Mouse (Mus musculus): ENCODE results near the gene Plvap.

The Plvap gene

DNA sequence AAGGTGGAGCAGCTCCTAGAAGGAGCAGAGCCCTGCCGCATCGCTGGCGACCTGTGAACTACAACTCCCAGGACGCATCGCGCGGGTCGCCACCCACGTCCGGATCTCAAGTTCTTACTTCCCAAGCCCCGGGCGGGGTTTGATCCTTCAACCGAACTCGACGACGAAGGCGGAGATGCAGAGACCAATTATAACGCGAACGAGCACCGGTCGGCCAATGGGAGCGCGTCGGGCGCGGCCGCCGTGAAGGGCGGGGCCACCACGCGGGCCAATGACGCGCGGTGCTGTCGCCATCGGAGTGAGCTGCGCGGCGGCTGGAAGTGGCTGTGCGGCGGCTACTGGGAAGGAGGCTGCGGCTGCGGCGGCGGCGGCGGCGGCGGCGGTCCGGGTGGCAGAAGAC is 42.6 kb downstream of the Plvap start, which contains the start of gene Dda1:
Dda1 (plus strand) TSS at position 284 of the 400 bp plus-strand sequence.
- peak; percentile 99 for DNase-seq (ENCODE audit: inconsistent age in 2 of 2, low spot score in 1 of 2)

DNA sequence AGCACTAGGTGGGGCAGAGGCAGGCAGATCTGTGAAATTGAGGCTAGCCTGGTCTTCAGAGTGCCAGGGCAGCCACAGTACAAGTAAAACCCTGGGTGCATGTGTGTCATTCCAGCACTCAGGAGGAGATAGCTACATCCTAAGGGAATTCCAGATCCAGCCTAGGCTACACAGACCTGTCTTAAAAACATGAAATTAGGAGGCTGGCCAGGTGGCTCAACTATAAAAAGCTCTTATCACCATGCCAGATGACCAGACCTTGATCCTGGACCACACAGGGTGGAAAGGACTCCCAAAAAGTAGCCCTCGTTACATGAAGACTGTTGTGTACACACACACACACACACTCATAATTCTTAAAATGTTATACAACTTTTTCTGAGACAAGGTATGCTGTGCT is 43.6 kb downstream of the Plvap start:
- DNase-seq (ENCODE audit: inconsistent age in 2 of 2, low spot score in 1 of 2): peak in 1 of 2 experiments; percentile 30

DNA sequence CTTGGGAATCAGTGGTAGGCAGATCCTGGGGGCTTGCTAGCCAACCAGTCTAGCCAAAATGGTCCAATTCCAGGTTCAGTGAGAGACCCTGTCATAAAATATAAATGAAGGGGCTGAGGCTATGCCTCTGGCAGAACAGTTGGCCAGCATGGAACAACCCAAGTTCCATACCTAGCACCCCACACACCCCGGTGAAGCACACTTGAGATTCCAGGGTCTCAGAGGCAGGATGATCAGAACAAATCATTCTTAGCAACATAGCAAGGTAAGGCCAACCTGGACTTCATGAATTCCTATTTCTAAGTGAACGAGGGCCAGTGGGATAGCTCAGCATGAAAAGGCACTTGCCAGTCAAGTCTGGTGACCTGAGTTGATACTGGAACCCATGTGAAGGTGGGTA is 44.4 kb downstream of the Plvap start:
- peak in 1 of 2 experiments; percentile 31 for DNase-seq (ENCODE audit: inconsistent age in 2 of 2, low spot score in 1 of 2)

DNA sequence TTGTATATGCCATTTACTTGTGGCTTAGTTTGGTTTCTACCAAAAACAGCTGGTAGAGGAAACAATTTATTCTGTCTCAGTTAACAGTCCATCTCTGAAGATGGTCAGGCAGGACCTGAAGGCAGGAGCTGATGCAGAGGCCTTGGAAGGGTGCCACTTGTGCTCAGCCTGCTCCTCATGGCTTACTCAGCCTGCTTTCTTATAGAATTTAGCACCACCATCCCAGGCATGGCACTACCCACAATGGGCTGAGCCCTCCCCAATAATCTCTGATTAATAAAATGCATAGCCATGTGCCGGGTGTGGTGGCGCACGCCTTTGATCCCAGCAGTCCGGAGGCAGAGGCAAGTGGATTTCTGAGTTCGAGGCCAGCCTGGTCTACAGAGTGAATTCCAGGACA is 45.4 kb downstream of the Plvap start:
- DNase-seq (ENCODE audit: inconsistent age in 2 of 2, low spot score in 1 of 2): peak in 1 of 2 experiments; percentile 33

DNA sequence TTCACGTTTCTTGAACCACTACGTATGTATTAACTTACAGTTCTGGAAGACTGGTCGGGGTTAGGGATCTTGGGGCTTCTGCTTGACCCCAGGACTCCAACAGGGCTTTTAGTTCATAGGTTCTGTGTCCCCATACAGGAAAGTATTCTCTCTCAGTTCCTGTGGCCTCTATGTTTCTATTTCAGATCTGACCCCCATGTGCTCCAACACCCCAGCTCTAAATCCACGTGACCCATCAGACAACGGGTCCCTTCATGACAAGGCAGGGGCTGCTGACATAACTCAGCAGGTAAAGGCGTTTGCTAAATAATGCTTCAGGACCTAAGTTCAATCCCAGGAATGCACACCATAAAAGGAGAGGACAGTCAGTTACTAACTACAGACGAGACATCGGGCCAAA is 45.8 kb downstream of the Plvap start:
- no peak for DNase-seq (ENCODE audit: inconsistent age in 2 of 2, low spot score in 1 of 2)

DNA sequence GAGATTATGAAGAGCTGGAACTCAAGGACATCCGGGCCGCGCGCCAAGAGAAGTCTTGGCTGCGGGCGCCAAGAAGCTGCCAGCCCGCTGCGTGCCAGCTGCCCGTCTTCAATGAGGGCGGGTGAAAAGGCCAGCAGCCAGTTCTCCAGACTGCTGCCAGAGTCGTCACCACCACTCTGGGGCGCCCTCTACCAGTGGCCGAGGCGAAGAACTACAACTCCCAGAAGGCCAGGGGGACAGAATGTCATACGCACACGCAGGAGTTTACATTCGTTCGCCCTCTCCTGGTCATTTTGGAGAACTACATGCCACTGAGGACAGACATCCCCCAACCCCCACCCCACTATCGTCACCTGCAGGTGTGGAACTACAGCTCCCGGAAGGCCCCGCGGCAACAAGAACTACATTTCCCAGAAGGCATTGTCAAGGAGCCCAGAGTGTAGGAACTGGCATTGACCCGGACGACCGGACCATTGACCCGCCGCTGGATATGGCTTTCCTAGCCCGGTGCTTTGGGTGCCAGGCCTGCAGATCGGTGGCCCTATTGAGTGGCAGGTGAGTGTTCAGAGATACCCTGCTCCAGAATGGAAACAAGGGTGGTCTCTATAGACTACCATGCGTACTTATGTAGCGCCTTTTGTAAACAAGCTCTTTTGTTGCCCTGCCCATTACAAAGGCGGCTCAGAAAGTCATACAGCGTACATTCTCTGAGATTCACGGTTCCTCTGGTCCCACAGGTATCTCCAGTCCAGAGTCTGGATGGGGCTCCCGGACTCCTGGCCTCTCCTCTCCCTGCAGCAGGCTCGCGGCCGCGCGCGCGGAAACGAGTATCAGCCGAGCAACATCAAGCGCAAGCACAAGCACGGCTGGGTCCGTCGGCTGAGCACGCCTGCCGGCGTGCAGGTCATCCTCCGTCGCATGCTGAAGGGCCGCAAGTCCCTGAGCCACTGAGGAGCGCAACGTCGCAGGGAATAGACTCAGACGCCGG is 46.7 kb downstream of the Plvap start, which contains the start of gene Mrpl34:
Mrpl34 (plus strand) TSS at position 447 of the 988 bp plus-strand sequence.
- peak; percentile 99 to 100 for DNase-seq (ENCODE audit: inconsistent age in 2 of 2, low spot score in 1 of 2)

DNA sequence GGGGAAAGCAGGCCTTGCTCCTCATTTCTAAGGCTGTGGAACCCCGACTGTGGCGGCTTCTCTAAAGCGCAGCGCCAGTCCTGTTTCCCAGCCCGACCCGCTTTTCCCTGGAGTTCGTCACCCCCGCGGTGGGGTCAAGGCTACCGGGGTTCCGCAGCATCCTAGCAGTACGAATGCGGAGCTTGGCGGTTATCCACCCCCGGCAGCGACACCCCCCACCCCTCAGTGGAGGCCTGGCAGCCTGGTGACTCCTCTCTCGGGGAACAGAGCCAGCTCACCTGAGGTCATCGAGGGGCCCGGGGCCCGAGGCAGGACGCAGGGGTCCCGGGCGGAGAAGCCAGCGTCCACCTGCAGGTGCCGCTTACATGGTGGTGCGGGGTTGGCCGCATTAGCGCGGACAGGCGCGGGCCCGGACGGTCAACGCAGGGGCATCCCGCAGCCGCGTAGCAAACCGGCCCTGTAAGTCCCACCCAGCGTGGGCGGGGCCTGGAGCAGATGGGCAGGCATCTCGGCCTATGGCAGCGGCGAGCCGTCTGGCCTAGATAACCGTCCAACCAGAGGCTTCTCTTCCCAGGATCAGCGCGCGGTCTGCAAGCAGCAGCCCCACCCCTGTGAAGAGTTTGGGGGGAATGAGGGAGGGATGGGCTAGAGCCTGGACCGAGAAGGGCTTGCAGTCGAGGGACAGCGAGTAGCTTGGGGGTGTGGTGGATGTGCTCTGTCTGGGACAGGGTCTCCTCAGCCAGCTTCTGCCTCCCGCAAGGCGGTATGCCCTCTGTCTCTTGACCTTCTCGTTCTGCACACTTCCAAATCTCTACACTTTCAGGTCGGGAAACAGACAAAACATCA is 48.1 kb downstream of the Plvap start, which contains the start of gene Abhd8:
Abhd8 (minus strand) TSS at position 468 of the 846 bp plus-strand sequence.
- DNase-seq (ENCODE audit: inconsistent age in 2 of 2, low spot score in 1 of 2): peak; percentile 98 to 99

DNA sequence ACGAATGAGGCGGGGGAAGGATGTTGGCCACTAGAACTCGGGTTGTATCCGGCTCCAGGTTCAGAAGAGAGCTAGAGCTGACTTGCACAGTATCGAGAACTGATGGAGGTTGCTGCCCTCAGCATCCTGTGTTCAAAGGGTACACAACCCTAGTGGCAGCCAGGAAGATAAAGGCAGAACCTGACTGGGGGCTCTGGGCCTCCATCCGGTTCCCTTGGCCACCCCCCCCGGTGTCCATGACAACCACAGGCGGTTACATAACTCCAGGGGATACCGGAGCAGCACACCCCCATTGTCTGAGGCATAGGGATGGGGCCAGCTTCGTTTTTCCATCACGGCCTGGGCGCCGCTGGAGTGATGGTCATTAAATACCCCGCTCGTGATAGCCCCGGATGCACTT is 48.8 kb downstream of the Plvap start:
- peak; percentile 79 to 90 for DNase-seq (ENCODE audit: inconsistent age in 2 of 2, low spot score in 1 of 2)

DNA sequence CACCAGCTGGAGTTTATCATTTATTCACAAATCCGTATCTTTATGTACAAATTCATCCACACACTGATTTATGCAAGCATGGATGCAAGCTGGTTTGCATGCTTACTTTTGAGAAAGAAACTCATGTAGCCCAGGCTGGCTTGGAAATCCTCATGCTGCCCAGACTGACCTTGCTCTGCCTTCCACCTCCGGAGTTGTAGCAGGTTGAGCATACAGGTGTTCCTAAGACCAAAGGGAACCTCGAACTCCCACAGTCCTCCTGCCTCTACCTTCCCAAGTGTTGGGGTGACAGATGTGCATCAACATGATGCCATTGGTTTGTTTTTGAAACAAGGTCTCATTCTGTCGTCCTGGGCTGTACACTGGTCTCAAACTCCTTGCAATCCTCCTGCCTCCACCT is 49.4 kb downstream of the Plvap start:
- no peak for DNase-seq (ENCODE audit: inconsistent age in 2 of 2, low spot score in 1 of 2)

DNA sequence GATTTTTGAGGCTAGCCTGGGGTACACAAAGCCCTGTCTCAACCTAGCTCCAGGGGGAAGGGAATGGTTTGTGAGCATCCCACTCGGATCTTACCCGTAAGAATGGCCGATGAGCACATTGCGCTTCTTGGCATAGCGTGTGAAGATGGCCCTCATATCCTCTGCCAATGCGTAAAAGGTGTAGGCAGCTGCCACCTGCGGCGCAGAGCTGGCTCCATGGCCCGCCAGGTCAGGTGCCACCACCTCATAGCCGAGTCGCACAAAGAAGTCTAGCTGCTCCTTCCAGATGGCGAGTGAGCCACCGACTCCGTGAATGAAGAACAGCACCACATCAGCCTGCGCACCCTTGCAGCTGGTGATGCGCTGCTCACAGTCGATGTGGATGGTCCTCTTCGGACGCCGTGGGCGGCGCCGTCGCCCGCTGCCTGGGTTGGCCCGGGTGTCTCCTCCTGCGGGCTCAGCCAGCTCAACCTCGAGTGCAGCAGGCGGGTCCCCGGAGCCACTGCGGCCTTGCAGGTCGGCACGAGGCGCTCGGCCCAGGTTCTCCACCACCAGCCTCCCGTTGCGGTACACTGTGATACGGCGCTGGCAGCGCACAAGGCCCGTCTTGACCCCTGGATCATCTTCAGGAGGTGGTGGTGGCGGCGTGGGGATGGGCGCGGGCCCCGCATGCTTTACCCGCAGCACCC is 50.3 kb downstream of the Plvap start:
- peak; percentile 44 to 54 for DNase-seq (ENCODE audit: inconsistent age in 2 of 2, low spot score in 1 of 2)

DNA sequence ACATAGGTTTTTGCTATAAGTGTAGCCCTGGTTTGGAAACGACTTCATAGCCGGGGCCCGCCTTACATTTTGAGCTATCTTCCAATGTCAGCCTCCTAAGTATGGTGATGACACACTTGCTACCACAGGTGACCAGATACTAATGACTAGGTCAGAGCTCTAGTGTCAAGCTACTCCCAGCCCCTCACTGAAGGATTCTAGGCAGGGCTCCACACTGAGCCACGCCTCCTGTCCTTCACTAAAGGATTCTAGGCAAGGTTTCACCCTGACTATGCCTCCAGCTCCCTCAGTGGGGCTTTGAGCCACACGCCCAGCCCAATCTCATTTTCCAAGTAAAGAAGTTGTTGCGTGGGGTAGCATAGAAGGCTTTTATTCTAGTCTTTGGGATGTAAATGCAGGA is 50.8 kb downstream of the Plvap start:
- DNase-seq (ENCODE audit: inconsistent age in 2 of 2, low spot score in 1 of 2): peak in 1 of 2 experiments; percentile 69

DNA sequence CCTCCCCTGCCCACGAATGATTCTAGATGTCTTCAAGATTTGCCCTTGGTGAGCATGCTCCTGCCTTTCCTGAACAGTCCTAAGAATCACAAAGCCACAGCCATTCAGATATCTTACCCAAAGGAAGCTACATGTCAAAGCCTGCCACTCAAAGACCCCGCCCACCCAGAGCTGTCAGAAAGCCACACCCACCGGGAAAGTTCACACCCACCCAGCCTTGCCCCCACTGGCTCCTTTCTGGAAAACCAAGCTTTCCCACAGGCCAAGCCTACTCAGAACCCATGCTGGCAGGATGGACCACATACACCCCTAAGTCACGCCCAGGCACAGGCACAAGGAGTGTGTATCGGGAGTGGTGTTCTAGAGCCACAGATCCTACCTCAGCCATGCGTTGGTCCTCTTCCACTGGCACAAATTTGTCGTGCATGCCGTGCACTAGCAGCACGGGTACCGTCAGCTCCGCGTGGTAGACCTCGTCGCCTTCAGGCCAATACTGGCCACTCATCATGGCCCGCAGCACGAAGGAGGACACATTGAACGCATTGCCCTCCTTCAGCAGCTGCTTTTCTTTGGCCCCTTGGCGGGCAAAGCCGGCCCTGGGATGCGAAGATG is 53.8 kb downstream of the Plvap start:
- peak; percentile 10 to 29 for DNase-seq (ENCODE audit: inconsistent age in 2 of 2, low spot score in 1 of 2)

DNA sequence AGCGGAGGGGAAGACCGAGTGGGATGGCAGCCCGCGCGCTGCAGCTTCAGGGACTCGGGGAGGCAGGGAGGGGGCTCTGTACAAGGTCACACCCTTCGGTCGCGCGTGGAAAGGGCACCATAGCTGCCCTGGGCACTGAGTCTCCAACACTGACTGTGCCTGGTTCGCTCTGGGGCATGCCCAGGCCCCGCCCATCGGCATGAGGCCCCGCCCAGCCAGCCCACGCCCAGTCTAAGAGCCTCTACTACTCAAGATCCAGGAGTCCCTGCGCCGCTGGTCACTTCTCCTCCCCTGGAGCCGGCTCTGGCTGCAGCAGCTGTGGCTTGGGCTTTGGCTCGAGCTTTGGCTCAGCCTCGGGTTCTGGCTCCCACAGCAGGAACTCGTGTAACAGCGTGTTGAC is 54.6 kb downstream of the Plvap start:
- DNase-seq (ENCODE audit: inconsistent age in 2 of 2, low spot score in 1 of 2): peak; percentile 17 to 38

DNA sequence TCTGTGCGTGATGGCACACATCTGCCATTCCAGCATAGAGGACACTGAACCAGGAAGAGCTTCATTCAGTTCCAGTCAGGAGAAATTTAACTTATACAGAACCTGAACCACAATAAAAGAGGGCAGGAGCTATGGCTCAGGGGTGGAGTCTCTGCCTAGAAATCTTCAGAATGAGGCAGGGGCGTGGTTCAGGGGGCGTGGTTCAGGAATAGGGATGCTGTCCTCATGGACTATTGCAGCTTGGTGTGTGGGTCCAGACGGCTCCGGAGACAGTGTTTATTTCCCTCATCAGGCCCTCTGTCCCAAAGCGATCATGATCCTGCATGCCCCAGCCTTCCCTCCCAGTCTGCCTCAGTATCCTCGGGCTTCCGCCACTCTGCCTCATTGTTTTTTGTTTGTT is 56.9 kb downstream of the Plvap start:
- DNase-seq (ENCODE audit: inconsistent age in 2 of 2, low spot score in 1 of 2): peak in 1 of 2 experiments; percentile 19

DNA sequence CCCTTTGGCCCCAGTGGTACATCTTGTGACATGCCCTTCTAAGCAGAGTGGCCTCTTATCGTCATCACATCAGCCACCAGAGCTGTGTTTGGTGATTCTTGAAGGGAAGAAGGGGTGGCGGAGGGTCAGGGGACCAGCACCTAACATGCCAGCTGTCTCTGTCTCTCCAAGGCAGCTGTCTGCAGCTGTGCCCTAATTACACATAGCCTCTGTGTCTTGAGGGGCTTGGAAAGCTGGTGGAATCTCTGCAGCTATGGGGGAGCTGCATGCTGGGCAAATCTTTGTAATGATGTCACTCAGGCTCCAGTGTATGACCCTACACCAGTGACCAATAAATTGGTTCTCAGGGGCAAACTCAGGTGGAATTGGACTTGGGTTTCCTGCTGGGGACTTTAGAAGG is 58.9 kb downstream of the Plvap start:
- peak in 1 of 2 experiments; percentile 12 for DNase-seq (ENCODE audit: inconsistent age in 2 of 2, low spot score in 1 of 2)

DNA sequence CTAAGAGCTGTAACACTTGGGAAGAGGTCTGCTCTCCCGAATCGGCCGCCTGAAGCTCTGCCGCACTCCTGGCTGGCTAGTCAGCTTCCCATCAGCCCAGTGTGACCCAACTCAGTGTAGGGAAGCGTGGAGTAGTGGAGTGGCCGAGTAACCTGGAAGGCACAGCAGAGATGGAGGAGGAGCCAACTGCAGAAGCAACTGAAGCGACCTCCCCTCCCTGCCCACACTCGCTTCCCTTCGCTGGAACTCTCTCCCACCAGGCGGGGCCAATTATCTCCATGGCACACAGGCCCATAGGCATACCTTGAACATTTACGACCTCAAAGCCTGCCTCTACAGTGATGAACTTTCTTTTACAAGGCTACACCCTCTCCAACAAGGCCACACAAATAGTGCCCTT is 59.8 kb downstream of the Plvap start:
- DNase-seq (ENCODE audit: inconsistent age in 2 of 2, low spot score in 1 of 2): peak in 1 of 2 experiments; percentile 15

DNA sequence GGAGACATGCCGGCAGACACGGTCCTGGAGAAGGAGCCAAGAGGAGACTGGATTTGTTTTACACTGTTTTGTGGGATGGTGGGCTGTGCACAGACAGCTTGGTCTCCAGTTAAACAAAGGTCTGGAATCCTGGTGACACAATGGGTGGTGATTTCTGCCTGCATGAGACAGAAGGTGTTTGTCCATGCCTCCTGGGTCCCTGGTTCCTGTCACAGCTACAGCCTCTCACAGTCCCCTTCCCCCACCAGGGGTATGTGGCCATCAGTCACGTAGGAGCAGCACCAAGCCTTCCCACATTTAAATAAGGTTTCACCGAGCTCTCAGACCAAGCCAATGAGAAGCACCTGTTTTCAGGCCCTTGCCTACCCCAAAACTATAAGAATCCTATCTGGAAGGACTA is 60.2 kb downstream of the Plvap start:
- DNase-seq (ENCODE audit: inconsistent age in 2 of 2, low spot score in 1 of 2): no peak
